Mouse (Mus musculus) intestine, embryonic 14.5 days (tissue): Measurements from ENCODE around the gene Svip. TPM values are rescaled to one million over a fixed set of nuclear protein-coding genes. Genes with fewer than 3 reads are reported as not detected.

Experiments used
- ATAC-seq: fragments of 200-750 bp; cut with Nextera tagmentation; replicated peaks from 2 replicates; pipeline ENCODE4 v1.8.0; 2017; ENCODE audit warnings: low read depth, moderate number of reproducible peaks, moderate TSS enrichment, moderate library complexity; ENCODE audit not compliant: low FRiP score, low TSS enrichment
- DNase-seq: peaks from one replicate; pipeline ENCODE4 v3.0.0-alpha.2; 2018; ENCODE audit warnings: low spot score
- H3K27ac ChIP-seq: fragments of 300-500 bp; sonication (generic); 2 replicates; pipeline ENCODE4 v1.5.1; 2014; ENCODE audit warnings: low read depth, mild to moderate bottlenecking, control low read depth
- H3K27me3 ChIP-seq: fragments of 300-500 bp; sonication (generic); replicated peaks from 2 replicates; pipeline ENCODE4 v1.6.1; 2014; ENCODE audit warnings: low read length, control low read depth; ENCODE audit not compliant: control insufficient read depth, insufficient read depth
- H3K36me3 ChIP-seq: fragments of 300-500 bp; sonication (generic); 2 replicates; pipeline ENCODE4 v1.6.1; 2014; ENCODE audit warnings: low read length, control low read depth; ENCODE audit not compliant: control insufficient read depth, insufficient read depth
- H3K4me1 ChIP-seq: fragments of 300-500 bp; sonication (generic); replicated peaks from 2 replicates; pipeline ENCODE4 v1.6.1; 2014; ENCODE audit warnings: low read length, control low read depth, mixed read lengths; ENCODE audit not compliant: control insufficient read depth, insufficient read depth
- H3K4me2 ChIP-seq: fragments of 300-500 bp; sonication (generic); 2 replicates; pipeline ENCODE4 v1.6.1; 2014; ENCODE audit warnings: low read length
- H3K4me3 ChIP-seq: fragments of 300-500 bp; sonication (generic); 2 replicates; pipeline ENCODE4 v1.5.1; 2014; ENCODE audit warnings: low read depth, low read length, control low read depth, mixed read lengths
- H3K9ac ChIP-seq: fragments of 300-500 bp; sonication (generic); 2 replicates; pipeline ENCODE4 v1.6.1; 2014; ENCODE audit warnings: mild to moderate bottlenecking, low read length
- H3K9me3 ChIP-seq: fragments of 300-500 bp; sonication (generic); 2 replicates; pipeline ENCODE4 v1.6.1; 2016; ENCODE audit warnings: low read length, control low read depth; ENCODE audit not compliant: control insufficient read depth
- WGBS: fragments of 180-500 bp; shearing (Covaris S2); extraction: QIAGEN DNeasy Blood & Tissue Kit; methylation state at CpG from one replicate; pipeline ENCODE4 v1.1.7; 2014; 5-methylcytosine and 5-hydroxymethylcytosine counted together
- polyA plus RNA-seq: library from polyadenylated mRNA; unstranded; fragments of >200 nt; fragmentation: Nextera tagmentation; extraction: Ambion mirVana; gene quantifications from 2 replicates; pipeline ENCODE4 v1.2.1, GENCODE M21; 2014

The Svip gene
- polyA plus RNA-seq, 1 experiment from 2014 or later: 18.4 TPM

DNA sequence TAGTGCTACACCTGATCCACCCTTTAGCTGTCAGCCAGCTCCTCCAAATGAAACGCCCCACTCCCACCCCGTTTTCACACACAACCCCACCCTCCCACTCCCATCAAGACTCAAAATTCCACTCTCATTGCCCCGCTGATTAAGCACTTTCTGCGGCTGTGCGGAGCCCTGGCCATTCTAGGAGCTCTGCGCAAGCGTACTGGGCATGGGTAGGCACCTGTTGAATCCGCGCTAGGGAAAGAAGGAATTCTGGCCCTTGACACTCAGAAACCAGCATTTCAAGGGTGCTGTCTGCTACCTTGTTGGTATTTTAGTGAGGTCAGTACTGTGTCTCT lies 445 bp upstream of the Svip start:
- Histone ChIP-seq H3K9me3 (no peaks in the 10 kb centered on the region), H3K9ac (no peak overlapping the region), H3K4me3 (peak overlapping the region; percentile 58), H3K4me1 (no peaks in the 10 kb centered on the region), H3K36me3 (no peaks in the 10 kb centered on the region), H3K27me3 (no peaks in the 10 kb centered on the region), H3K4me2 (peak overlapping the region; percentile 66), H3K27ac (peak overlapping the region; percentile 27; the same call in 1 of the 2 replicates)
- no peak for ATAC-seq
- WGBS: 2% methylated on average over 9 of the region's 9 CpGs
- no peak for DNase-seq

DNA sequence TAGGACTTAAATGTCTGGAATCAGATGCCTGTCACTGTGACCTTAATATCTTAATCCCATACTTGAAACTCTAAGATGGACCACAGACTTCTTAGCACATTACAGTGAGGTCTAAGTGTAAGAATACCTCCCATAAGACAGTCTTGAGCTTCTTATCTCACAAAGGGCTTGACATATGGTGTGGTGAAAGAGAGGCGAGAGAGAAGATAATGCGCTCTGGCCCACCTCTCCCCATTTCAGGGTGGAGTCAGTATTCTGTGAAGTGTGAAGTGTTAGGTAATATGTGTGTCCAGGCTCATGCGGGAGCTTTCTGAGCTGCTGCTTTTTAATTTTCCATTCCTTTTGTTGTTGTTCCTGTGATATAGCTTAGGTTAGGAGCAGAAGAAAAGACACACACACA lies 14.8 kb downstream of the Svip start:
- DNase-seq (no peak), ATAC-seq (no peak)
- no peaks in the 10 kb centered on the region for H3K36me3 ChIP-seq
- 92% methylated on average over 3 of the region's 3 CpGs for WGBS
- H3K9me3 ChIP-seq: no peaks in the 10 kb centered on the region
- no peak overlapping the region for H3K9ac ChIP-seq
- no peak overlapping the region for H3K4me2 ChIP-seq
- no peaks in the 10 kb centered on the region for H3K4me1 ChIP-seq
- H3K27ac ChIP-seq: no peak overlapping the region
- H3K4me3 ChIP-seq: no peak overlapping the region
- H3K27me3 ChIP-seq: no peaks in the 10 kb centered on the region

DNA sequence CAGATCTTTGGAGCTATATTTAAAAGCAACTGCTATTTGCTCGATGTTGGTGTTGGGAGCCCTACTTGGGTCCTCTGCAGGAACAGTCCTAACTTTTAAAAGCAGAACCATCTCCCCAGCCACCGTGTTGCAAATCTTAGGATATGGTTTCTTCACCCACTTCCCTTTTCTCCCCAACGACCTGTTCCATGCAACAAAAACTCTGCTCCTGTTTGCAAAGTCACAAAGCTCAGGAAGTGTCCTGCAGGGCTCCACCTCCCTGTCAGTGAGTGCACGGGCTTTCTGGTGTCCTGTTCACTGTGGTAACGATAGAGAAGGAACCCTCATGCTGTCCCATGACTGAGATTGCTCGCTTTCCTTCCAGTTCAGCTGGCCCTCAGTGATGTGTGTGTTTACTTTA lies 18.9 kb downstream of the Svip start:
- no peak for ATAC-seq
- H3K4me1 ChIP-seq: no peaks in the 10 kb centered on the region
- no peak overlapping the region for H3K27ac ChIP-seq
- no peak overlapping the region for H3K4me3 ChIP-seq
- H3K9ac ChIP-seq: no peak overlapping the region
- H3K36me3 ChIP-seq: no peaks in the 10 kb centered on the region
- WGBS: 52% methylated on average over 6 of the region's 6 CpGs
- no peaks in the 10 kb centered on the region for H3K27me3 ChIP-seq
- H3K4me2 ChIP-seq: no peak overlapping the region
- no peaks in the 10 kb centered on the region for H3K9me3 ChIP-seq
- no peak for DNase-seq

DNA sequence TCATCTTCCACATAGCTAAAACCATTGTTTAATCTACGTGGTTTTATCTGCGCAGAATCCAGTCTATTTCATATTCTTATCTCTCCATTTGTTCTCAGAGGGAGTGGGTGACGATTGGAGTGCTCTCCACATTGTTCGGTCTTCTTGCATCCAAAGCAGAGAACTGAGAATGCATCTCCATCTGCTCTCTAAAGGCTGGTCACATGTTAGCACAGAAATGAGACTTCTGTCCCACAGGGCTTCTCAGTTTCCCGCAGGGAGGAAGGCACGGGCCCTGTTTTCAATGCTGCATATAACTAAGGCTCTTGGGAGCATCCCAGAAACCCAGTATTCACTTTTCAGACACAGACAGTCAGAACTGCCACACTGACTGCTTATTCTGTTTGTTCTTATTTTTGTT lies 20.1 kb downstream of the Svip start:
- Histone ChIP-seq H3K9me3 (no peaks in the 10 kb centered on the region), H3K36me3 (no peaks in the 10 kb centered on the region), H3K4me2 (no peak overlapping the region), H3K4me3 (no peak overlapping the region), H3K27ac (no peak overlapping the region), H3K27me3 (no peaks in the 10 kb centered on the region), H3K9ac (no peak overlapping the region), H3K4me1 (no peaks in the 10 kb centered on the region)
- 87% methylated on average over 6 of the region's 6 CpGs for WGBS
- no peak for DNase-seq
- no peak for ATAC-seq

DNA sequence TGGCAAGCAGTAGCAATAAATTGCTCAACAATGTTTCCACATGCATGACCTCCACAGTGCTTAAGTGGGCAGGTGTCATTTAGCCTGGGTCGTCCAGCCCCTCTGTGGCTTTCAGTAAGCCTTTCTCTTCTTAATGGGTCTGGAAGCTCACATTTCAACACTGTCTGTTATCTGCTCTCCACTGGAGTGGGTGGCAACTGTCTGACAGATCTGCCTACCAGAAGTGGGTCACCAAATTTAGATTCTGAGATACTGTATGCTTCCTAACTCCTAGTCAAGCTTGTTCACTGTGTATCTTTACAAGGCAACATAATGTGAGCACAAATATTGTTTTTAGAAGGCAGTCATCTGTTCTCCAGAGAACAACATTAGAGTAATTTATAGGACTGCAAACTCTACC lies 23.5 kb downstream of the Svip start:
- no peak for ATAC-seq
- no peaks in the 10 kb centered on the region for H3K4me1 ChIP-seq
- H3K36me3 ChIP-seq: no peaks in the 10 kb centered on the region
- no peaks in the 10 kb centered on the region for H3K9me3 ChIP-seq
- no peaks in the 10 kb centered on the region for H3K27me3 ChIP-seq
- H3K9ac ChIP-seq: no peak overlapping the region
- DNase-seq: no peak
- H3K4me3 ChIP-seq: no peak overlapping the region
- H3K4me2 ChIP-seq: no peak overlapping the region
- 27% methylated on average over 1 of the region's 1 CpGs for WGBS
- H3K27ac ChIP-seq: no peak overlapping the region

DNA sequence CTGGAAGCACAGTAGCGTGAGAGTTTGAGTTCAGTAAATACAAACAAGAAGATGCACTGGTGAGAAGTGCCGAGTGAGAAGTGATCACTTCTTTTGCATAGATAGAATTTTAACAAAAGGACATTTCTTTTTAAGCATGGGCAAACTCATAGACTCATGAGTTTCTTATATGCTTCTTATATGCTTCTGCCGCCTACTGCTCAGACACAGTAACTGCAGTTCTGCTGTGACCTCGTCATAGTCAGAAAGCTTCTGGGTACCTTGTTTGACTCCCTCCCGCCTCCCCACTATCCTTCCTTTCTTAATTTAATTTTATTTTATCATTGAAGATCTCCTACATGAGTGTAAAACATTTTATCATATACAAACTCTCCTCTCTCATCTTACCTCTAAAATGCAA lies 26.5 kb downstream of the Svip start:
- Histone ChIP-seq H3K4me1 (no peaks in the 10 kb centered on the region), H3K4me3 (no peak overlapping the region), H3K9ac (no peak overlapping the region), H3K9me3 (no peaks in the 10 kb centered on the region), H3K27me3 (no peaks in the 10 kb centered on the region), H3K4me2 (no peak overlapping the region), H3K36me3 (no peaks in the 10 kb centered on the region), H3K27ac (no peak overlapping the region)
- WGBS: 48% methylated on average over 5 of the region's 5 CpGs
- ATAC-seq (no peak), DNase-seq (no peak)

DNA sequence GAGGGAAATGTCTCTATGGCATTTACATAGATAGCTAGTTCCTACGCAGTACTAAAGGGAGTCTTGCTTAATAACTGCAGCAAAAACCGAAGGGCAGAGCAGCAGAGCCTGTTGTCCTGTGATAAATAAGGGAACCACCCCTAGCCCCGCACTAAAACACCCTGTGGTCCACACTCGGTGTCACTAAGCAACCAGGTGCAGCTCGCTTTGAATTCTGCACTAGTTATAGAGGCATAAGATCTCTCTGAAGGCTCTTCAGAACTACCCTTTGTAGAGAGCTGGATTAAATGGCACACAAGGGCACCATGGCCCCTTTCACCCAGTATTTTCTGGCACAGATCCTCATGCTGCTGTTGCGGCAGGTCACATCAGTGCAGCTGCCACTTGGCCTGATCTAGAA lies 30.6 kb downstream of the Svip start:
- Histone ChIP-seq H3K4me3 (no peak overlapping the region), H3K9ac (no peak overlapping the region), H3K27me3 (no peaks in the 10 kb centered on the region), H3K9me3 (no peaks in the 10 kb centered on the region), H3K27ac (no peak overlapping the region), H3K4me1 (no peaks in the 10 kb centered on the region), H3K4me2 (no peak overlapping the region), H3K36me3 (no peaks in the 10 kb centered on the region)
- DNase-seq (no peak), ATAC-seq (no peak)
- WGBS: 69% methylated on average over 6 of the region's 6 CpGs

DNA sequence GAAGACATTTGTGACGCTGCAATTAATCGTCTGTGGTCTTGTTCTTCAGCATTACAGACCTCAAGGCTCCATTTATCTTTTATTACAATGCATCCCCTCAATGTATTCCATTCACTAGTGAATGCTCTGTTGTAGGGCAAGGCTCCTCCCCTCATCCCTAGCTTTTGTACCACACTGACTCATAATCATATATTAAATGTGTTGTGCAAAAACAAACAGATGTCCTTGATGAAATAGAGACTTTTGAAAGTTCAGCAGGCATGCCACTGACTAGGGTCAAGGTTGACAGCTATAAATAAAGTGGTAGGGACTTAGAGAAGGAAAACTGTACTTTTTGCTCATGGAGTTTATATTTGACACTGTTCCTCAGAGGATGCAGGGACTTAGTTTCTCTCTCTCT lies 32.3 kb downstream of the Svip start:
- ATAC-seq (no peak), DNase-seq (no peak)
- H3K36me3 ChIP-seq: no peaks in the 10 kb centered on the region
- 83% methylated on average over 2 of the region's 2 CpGs for WGBS
- no peaks in the 10 kb centered on the region for H3K9me3 ChIP-seq
- no peak overlapping the region for H3K27ac ChIP-seq
- no peak overlapping the region for H3K4me3 ChIP-seq
- H3K27me3 ChIP-seq: no peaks in the 10 kb centered on the region
- H3K9ac ChIP-seq: no peak overlapping the region
- H3K4me1 ChIP-seq: no peaks in the 10 kb centered on the region
- H3K4me2 ChIP-seq: no peak overlapping the region

DNA sequence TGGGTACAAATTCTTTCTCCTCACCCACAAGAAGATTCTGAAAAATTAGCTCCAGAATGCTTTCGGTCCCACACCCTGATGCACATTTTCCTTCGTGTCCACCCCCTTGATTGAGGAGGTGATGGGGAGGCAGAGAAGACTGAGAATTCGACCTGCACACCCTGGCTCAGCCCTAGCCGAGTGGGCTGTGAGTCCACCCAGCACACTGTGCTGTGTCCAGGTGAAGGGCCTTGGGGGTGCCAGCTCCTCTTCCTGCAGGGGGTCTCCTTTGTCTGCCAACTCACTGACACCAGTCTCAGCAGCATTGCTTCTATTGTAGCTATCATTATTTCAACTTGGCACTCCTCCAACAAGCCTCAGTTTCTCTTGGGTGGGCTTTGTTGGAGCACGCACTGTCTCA lies 32.7 kb downstream of the Svip start:
- Histone ChIP-seq H3K36me3 (no peaks in the 10 kb centered on the region), H3K9me3 (no peaks in the 10 kb centered on the region), H3K4me1 (no peaks in the 10 kb centered on the region), H3K27ac (no peak overlapping the region), H3K27me3 (no peaks in the 10 kb centered on the region), H3K9ac (no peak overlapping the region), H3K4me3 (no peak overlapping the region), H3K4me2 (no peak overlapping the region)
- ATAC-seq (no peak), DNase-seq (no peak)
- 75% methylated on average over 5 of the region's 5 CpGs for WGBS
